Mouse (Mus musculus): ENCODE data around the gene Eddm3b.

DNA sequence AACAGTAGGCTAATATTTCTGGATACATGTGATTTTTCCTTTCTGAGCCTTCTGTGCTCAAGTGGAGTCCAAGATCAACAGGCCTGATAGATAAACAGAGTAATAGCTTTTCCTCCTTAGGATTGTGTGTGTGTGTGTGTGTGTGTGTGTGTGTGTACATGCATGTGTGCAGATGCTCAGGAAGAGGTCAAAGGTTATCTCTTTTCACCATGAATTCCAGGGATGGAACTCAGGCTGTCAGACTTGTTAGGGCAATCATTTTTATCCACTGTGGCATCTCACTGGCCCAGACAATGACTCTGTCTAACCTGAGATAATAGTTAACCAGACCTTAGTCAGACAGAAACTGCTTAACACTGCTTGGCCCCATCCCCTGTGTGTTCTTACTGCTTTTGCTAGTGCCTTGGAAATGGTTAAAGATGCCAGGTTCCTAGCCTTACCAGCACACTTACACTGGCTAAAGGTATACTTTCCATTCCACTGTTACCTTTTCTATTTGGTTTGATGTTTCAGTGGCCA is 7.7 kb upstream of the Eddm3b start:
- TF ChIP-seq EP300 (IDR thresholded peaks at IDR 0.05; ENCODE audit: insufficient read depth, low read depth, low read length) = no peak
- no peak for TF ChIP-seq CTCF (IDR thresholded peaks at IDR 0.05; ENCODE audit: low read depth, low read length)
